Mouse (Mus musculus) neural tube, embryonic 11.5 days (tissue): ENCODE data around the gene Soga1. TPM values are rescaled to one million over a fixed set of nuclear protein-coding genes. Genes with fewer than 3 reads are reported as not detected.

Experiments used
- ATAC-seq: fragments of 200-750 bp; cut with Nextera tagmentation; 2 replicates; pipeline ENCODE4 v1.8.0; 2017; ENCODE audit warnings: moderate number of reproducible peaks, mild to moderate bottlenecking, moderate TSS enrichment, moderate library complexity; ENCODE audit not compliant: insufficient read depth, low FRiP score, low TSS enrichment
- DNase-seq: peaks from one replicate; pipeline ENCODE4 v3.0.0-alpha.2; 2015; ENCODE audit warnings: low spot score
- H3K27ac ChIP-seq: fragments of 300-500 bp; sonication (generic); 2 replicates; pipeline ENCODE4 v1.5.1; 2014; ENCODE audit warnings: low read depth, mild to moderate bottlenecking, low read length
- H3K27me3 ChIP-seq: fragments of 300-500 bp; sonication (generic); 2 replicates; pipeline ENCODE4 v1.6.1; 2014; ENCODE audit warnings: mild to moderate bottlenecking, low read length, mixed read lengths; ENCODE audit not compliant: control insufficient read depth, insufficient read depth
- H3K36me3 ChIP-seq: fragments of 300-500 bp; sonication (generic); 2 replicates; pipeline ENCODE4 v1.6.1; 2014; ENCODE audit warnings: mild to moderate bottlenecking, low read length, moderate library complexity, mixed read lengths; ENCODE audit not compliant: control insufficient read depth, insufficient read depth
- H3K4me1 ChIP-seq: fragments of 300-500 bp; sonication (generic); 2 replicates; pipeline ENCODE4 v1.6.1; 2014; ENCODE audit warnings: low read length, mixed read lengths; ENCODE audit not compliant: control insufficient read depth, insufficient read depth
- H3K4me2 ChIP-seq: fragments of 300-500 bp; sonication (generic); 2 replicates; pipeline ENCODE4 v1.6.1; 2014; ENCODE audit warnings: low read depth, mild to moderate bottlenecking, moderate library complexity
- H3K4me3 ChIP-seq: fragments of 300-500 bp; sonication (generic); 2 replicates; pipeline ENCODE4 v1.5.1; 2014; ENCODE audit warnings: low read depth, low read length
- H3K9ac ChIP-seq: fragments of 300-500 bp; sonication (generic); 2 replicates; pipeline ENCODE4 v1.6.1; 2014; ENCODE audit warnings: mild to moderate bottlenecking, low read length
- H3K9me3 ChIP-seq: fragments of 300-500 bp; sonication (generic); 2 replicates; pipeline ENCODE4 v1.6.1; 2016; ENCODE audit warnings: low read length; ENCODE audit not compliant: control insufficient read depth
- WGBS: fragments of 180-500 bp; shearing (Covaris S2); extraction: QIAGEN DNeasy Blood & Tissue Kit; methylation state at CpG from one replicate; pipeline ENCODE4 v1.1.7; 2014; 5-methylcytosine and 5-hydroxymethylcytosine counted together
- polyA plus RNA-seq: library from polyadenylated mRNA; unstranded; fragments of >200 nt; fragmentation: Nextera tagmentation; extraction: Ambion mirVana; gene quantifications from 2 replicates; pipeline ENCODE4 v1.2.1, GENCODE M21; 2014

The Soga1 gene
- 6.6 and 7.6 TPM in 2 replicates for polyA plus RNA-seq

DNA sequence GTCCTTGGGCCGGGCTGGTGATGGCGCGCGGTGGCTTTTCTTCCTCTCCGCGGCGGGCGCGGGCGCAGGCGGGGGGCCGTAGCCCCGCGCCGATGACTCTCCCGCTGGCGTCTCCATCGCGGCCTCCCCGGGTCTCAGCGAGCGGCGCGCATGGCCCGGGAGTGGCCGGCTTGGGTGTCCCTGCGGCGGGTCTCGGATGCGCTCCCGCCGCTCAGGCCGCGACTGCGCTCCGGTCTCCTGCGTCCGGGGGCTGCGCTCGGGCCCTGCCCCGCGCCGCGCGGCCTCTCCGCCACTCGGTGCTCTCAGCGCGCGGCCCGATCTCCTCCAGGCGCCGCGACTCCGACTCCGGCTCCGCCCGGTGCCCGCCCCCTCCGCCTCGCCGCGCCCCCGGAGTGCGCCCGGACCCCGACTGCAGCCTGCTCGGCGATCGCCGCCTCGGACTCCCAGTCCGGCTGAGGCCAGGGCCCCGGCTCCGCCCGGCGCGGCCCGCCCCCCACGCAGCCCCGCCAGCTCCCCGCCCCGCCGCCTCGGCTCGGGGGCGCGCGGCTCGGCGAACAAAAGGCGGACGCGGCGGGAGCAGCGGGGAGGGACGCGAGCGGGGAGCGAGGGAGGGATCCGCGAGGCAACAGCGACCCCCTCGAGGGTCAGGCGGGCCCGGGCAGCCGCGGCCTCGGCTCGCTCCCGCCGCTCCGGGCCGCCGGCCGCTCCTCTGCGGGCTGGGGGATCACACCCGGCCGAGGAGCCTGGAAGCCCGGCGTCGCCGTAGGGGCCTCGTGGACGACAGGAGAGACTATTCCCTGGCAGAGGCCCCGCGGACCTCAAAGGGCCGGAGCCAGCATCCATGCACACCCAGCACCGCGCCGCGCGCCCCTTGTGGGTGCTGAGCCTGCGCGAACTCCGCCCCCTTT, at the start of gene Soga1:
Gene Soga1 (minus strand): TSS at position 462 of the 908 bp plus-strand sequence.
- Histone ChIP-seq H3K9me3 (no peaks in the 10 kb centered on the region), H3K9ac (peak within 1 kb of the TSS; percentile 99), H3K27me3 (no peaks in the 10 kb centered on the region), H3K4me1 (peaks cover 36% of the 10 kb centered on the region), H3K4me2 (peak within 1 kb of the TSS; percentile 99), H3K27ac (peak within 1 kb of the TSS; percentile 98), H3K4me3 (peak within 1 kb of the TSS; percentile 90), H3K36me3 (no peaks in the 10 kb centered on the region)
- ATAC-seq (peak; percentile 84), DNase-seq (peak; percentile 93)
- 1% methylated on average over 77 of the region's 136 CpGs for WGBS

DNA sequence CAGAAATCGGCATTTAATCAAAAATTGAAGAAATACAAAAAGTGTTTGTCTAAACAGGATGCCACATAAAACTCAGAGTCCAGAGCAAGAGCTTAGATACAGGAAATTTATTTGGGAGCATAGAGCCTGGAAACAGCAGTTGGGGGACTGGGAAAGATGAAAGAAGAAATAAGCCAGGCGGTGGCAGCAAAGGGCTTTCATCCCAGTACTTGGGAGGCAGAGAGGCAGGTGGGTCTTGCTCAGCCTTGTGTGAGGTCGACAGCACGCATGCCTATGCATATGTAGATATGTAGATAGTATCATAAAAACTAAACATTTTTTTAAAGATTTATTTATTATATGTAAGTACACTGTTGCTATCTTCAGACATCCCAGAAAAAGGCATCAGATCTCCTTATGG, 49.0 kb upstream of the Soga1 start:
- WGBS, result 72% methylated on average over 4 of the region's 4 CpGs

DNA sequence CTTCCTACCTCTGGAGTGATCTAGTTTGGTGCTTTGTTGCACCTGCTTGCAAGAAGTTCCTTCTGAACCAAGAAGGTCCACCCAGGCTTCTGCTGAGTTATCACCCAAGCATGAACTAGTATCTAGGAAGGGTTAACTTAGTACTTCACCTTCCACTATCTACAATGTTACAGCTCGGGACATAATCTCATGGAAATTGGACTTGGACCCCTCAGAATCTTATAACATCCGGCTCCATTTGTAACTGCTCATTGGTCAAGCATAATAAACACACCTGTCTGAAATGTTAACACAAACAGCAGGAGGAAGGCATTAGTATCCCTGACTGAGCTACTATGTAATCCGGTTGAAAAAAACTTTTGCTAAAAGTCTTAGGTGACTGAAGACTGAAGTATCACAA, 48.3 kb upstream of the Soga1 start:
- Histone ChIP-seq H3K4me2 (no peak overlapping the region), H3K27me3 (no peaks in the 10 kb centered on the region), H3K4me1 (no peaks in the 10 kb centered on the region), H3K27ac (no peak overlapping the region), H3K9ac (no peak overlapping the region), H3K9me3 (no peaks in the 10 kb centered on the region), H3K36me3 (no peaks in the 10 kb centered on the region), H3K4me3 (no peak overlapping the region)
- ATAC-seq, result no peak
- 88% methylated on average over 3 of the region's 3 CpGs for WGBS
- no peak for DNase-seq

More for the DNA sequence above, 49.0 kb upstream of the Soga1 start:
- Histone ChIP-seq H3K36me3 (no peaks in the 10 kb centered on the region), H3K4me3 (no peak overlapping the region), H3K4me2 (no peak overlapping the region), H3K27ac (no peak overlapping the region), H3K27me3 (no peaks in the 10 kb centered on the region), H3K9ac (no peak overlapping the region), H3K4me1 (no peaks in the 10 kb centered on the region), H3K9me3 (no peaks in the 10 kb centered on the region)
- no peak for DNase-seq
- no peak for ATAC-seq

DNA sequence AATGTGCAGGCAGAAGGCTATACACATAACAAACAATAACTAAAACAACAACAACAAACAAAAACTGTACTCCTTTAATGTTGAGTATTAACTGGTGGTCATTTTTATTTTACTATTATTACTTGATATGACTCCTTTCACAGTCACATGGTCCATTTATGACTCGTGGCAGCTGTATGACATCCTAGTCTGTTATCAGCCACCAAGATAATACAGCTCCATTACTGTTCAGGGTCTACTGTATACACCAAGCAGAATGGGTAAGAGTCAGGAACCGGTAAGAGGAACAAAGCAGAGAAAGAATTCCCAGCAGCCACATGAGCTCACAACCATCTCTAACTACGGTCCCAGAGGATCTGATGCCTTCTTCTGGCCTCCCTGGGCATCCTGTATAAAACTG, 46.2 kb upstream of the Soga1 start:
- Histone ChIP-seq H3K9me3 (no peaks in the 10 kb centered on the region), H3K27me3 (no peaks in the 10 kb centered on the region), H3K4me1 (no peaks in the 10 kb centered on the region), H3K4me2 (no peak overlapping the region), H3K36me3 (no peaks in the 10 kb centered on the region; the same call in 1 of the 2 replicates), H3K27ac (no peak overlapping the region), H3K4me3 (no peak overlapping the region), H3K9ac (no peak overlapping the region)
- ATAC-seq (no peak), DNase-seq (no peak)
- 91% methylated on average over 3 of the region's 3 CpGs for WGBS

DNA sequence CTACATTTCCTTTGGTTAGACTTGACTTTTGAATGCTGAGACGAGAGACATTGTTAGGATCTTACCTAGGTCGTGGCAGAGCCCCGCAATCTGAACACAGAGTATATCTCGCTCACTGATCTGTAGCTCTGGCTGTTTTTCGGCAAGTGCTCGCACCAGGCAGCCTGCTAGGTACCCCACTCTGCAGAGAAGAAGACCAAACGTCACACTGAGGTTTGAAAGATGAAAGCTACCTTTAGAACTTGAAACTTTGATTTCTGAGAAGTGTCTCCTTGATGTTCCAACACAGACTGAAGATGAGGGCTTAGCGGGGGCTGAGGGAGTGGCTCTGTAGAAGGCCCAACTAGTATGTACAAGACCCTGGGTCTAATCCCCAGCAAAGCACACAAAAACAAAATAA, 42.7 kb upstream of the Soga1 start:
- WGBS, result 96% methylated on average over 8 of the region's 8 CpGs
- no peak overlapping the region for H3K4me2 ChIP-seq
- no peak for ATAC-seq

DNA sequence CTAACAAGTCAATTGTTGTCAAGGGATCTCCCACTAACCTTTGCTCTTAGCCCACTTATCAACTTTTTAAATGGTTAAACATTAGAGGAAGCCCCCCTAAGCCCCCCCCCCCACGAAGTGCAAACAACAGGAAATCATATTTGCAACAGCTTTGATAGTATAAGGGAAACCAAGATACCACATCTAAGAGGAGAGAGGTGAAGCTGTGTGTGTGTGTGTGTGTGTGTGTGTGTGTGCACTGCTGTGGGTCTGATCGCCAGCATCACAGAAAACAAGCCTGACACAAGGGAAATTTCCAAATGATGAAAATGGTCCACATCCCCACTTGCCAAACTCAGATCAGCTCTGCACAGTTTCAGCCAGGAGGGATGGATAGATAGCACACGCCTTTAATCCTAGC, 40.0 kb upstream of the Soga1 start:
- WGBS, result 80% methylated on average over 3 of the region's 3 CpGs
- no peak for DNase-seq
- H3K9me3 ChIP-seq, result no peaks in the 10 kb centered on the region
- H3K4me3 ChIP-seq, result no peak overlapping the region
- no peaks in the 10 kb centered on the region for H3K27me3 ChIP-seq
- H3K9ac ChIP-seq, result no peak overlapping the region
- no peaks in the 10 kb centered on the region; the same call in 1 of the 2 replicates for H3K36me3 ChIP-seq
- no peak for ATAC-seq
- no peak overlapping the region for H3K4me2 ChIP-seq
- no peak overlapping the region for H3K27ac ChIP-seq
- no peaks in the 10 kb centered on the region for H3K4me1 ChIP-seq

More for the DNA sequence above, 42.7 kb upstream of the Soga1 start:
- no peaks in the 10 kb centered on the region; the same call in 1 of the 2 replicates for H3K36me3 ChIP-seq
- no peaks in the 10 kb centered on the region for H3K27me3 ChIP-seq
- no peak overlapping the region for H3K9ac ChIP-seq
- H3K9me3 ChIP-seq, result no peaks in the 10 kb centered on the region
- DNase-seq, result no peak
- no peak overlapping the region for H3K4me3 ChIP-seq
- H3K4me1 ChIP-seq, result no peaks in the 10 kb centered on the region
- no peak overlapping the region for H3K27ac ChIP-seq

DNA sequence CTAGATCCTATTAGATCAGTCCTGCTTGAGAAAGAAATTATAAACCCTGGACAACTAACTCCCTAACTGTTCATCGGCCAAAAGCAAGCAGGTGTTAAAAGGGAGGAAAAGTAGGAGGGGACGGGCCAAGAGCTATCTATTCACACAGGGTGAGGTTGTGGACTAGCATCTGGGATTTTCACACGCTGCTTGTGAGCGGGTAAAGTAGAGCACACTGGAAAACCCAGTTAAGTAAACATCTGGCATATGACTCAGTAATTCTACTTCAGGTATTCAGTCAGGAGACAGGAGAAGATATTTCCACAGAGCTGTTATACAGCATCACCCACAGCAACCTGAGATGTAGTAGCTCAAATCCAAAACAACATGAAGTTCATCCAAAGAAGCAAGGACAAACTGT, 39.5 kb upstream of the Soga1 start:
- Histone ChIP-seq H3K27ac (no peak overlapping the region), H3K27me3 (no peaks in the 10 kb centered on the region), H3K9ac (no peak overlapping the region), H3K9me3 (no peaks in the 10 kb centered on the region), H3K36me3 (no peaks in the 10 kb centered on the region; the same call in 1 of the 2 replicates), H3K4me3 (no peak overlapping the region), H3K4me2 (no peak overlapping the region), H3K4me1 (no peaks in the 10 kb centered on the region)
- ATAC-seq (no peak), DNase-seq (no peak)
- 84% methylated on average over 4 of the region's 4 CpGs for WGBS

DNA sequence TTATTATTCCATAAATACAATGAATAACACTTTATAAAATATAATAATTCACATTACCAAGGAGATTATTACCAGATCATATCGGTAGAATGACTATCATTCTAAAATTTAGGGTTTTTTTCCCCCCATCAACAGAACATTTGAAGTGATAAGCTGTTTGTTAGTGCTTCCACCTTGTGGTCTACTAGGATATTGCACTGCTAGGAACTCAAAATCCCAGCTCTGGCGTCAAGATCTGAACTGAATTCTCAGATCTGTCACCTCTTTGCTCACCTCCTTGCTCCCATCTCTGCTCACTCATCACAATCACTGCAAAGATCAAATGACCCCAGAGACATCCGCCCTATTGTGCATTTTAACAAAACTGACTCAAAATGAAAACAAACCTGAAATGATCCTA, 37.9 kb upstream of the Soga1 start:
- no peak overlapping the region for H3K27ac ChIP-seq
- no peaks in the 10 kb centered on the region for H3K27me3 ChIP-seq
- H3K9ac ChIP-seq, result no peak overlapping the region
- H3K4me3 ChIP-seq, result no peak overlapping the region
- no peaks in the 10 kb centered on the region for H3K9me3 ChIP-seq
- no peaks in the 10 kb centered on the region for H3K4me1 ChIP-seq
- ATAC-seq (no peak), DNase-seq (no peak)
- WGBS, result 29% methylated on average over 3 of the region's 3 CpGs
- H3K36me3 ChIP-seq, result no peaks in the 10 kb centered on the region; the same call in 1 of the 2 replicates
- H3K4me2 ChIP-seq, result no peak overlapping the region

DNA sequence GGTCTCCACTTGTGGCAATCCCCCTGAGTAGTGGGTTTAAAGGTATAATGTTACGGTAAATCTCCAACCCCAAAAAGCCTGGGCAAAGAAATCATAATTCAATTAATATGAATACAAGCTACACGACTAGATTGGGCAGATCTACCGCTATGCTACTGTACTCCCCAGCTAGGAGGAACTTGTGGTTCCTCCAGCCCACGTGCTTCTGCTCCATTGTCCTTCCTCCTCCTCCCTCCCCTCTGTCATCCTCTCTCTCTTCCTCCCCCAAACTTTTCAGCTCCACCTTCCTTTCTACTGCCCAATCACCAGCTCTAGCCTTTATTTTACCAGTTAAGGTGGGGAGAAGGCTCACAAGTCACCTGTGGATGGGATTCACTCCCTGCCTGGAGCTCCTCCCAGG, 29.2 kb upstream of the Soga1 start:
- Histone ChIP-seq H3K4me3 (no peak overlapping the region), H3K36me3 (no peaks in the 10 kb centered on the region; the same call in none of the 2 replicates), H3K27ac (no peak overlapping the region), H3K9ac (no peak overlapping the region), H3K4me2 (no peak overlapping the region), H3K9me3 (no peaks in the 10 kb centered on the region), H3K4me1 (no peaks in the 10 kb centered on the region), H3K27me3 (no peaks in the 10 kb centered on the region)
- DNase-seq (no peak), ATAC-seq (no peak)
- 90% methylated on average over 4 of the region's 4 CpGs for WGBS
